Mouse (Mus musculus): ENCODE measurements around the gene Emilin2. TPM values are rescaled to one million over a fixed set of nuclear protein-coding genes. Genes with fewer than 3 reads are reported as not detected.
A peak's percentile ranks its signal among the peaks of the same experiment; 100 is the strongest.

Emilin2 gene
- polyA plus RNA-seq, 1 experiment: 2.6 TPM

DNA sequence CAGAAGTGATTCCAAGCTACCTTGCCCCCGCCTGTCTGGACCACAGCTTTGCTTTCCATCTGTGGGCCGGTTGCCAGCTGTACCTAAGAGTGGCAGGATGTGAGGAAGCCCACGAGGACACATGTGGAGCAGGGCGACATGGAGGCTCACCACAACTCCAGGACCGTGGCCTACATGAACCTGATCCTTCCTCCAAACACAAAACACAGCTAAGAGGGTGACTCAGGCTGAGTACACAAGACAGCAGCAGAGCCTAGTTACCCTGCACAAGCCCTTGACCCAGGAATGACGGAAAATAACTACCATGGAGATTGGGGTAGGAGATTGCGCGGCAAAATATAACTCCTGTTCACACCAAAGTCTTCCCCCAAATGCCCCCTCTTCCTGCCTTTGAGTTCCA lies 44.4 kb downstream of the Emilin2 start:
- no peak for TF ChIP-seq EP300 (IDR thresholded peaks at IDR 0.05; ENCODE audit: insufficient read depth, low read depth, low read length)
- TF ChIP-seq POLR2A (IDR thresholded peaks at IDR 0.05; ENCODE audit: insufficient read depth, low read length): no peak
- TF ChIP-seq CTCF (IDR thresholded peaks at IDR 0.05; ENCODE audit: low read depth, low read length): no peak
- no peaks in the 10 kb centered on the region for H3K27me3 ChIP-seq (ENCODE audit: control insufficient read depth, insufficient read depth, low read length, poor library complexity, severe bottlenecking)
- no peak overlapping the region for H3K9ac ChIP-seq (ENCODE audit: low read depth, poor library complexity, severe bottlenecking)
- no peak overlapping the region for H3K27ac ChIP-seq (ENCODE audit: insufficient read depth, low read length)
- no peaks in the 10 kb centered on the region for H3K9me3 ChIP-seq (replicated peaks; ENCODE audit: control insufficient read depth, insufficient read depth, low read length, poor library complexity, severe bottlenecking)
- H3K4me3 ChIP-seq (ENCODE audit: low read depth, low read length): no peak overlapping the region
- no peaks in the 10 kb centered on the region for H3K4me1 ChIP-seq (ENCODE audit: control insufficient read depth, insufficient read depth, low read length)
- H3K36me3 ChIP-seq (ENCODE audit: control insufficient read depth, insufficient read depth, low read length, poor library complexity, severe bottlenecking): no peaks in the 10 kb centered on the region

DNA sequence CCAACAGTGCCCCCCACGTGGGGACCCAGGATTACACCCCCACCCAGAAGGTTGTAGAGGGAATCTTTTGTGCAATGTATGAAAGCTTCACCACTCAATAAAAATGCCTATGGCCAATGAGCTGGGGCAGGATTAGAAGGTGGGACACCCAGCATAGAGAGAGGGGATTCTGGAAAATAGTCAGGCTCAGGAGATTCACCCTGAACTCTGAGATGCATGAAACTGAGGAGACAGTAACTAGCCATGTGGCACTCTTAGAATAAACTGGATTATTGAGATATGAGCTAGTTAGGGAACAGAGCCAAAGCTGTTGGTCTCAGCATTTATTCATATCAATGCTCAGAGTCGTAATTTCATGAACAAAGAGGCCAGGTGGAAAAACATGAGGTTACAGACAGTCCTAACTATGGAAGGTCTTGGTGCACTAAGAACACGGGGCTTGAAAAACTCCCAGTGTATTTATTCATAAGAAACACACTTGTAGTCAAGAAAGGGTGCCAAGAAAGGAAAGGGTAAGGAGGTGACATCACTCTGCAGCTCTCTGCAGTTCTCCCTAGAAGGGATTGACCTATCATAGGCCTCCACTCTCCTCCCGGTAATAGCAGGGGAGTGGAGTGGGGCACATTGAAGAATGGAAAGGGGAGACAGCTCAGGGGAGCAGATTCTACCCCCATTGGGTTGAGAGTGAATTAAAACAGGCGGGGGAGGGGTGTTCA lies 46.3 kb downstream of the Emilin2 start:
- TF ChIP-seq POLR2A (IDR thresholded peaks at IDR 0.05; ENCODE audit: insufficient read depth, low read length) (no peak), CTCF (IDR thresholded peaks at IDR 0.05; ENCODE audit: low read depth, low read length) (no peak), EP300 (IDR thresholded peaks at IDR 0.05; ENCODE audit: insufficient read depth, low read depth, low read length) (no peak)
- H3K27me3 ChIP-seq (ENCODE audit: control insufficient read depth, insufficient read depth, low read length, poor library complexity, severe bottlenecking): no peaks in the 10 kb centered on the region

GRCm38 (mm10) chr17:71264739-71265138 lies 47.0 kb downstream of the Emilin2 start:
- TF ChIP-seq POLR2A (IDR thresholded peaks at IDR 0.05; ENCODE audit: insufficient read depth, low read length) (no peak), EP300 (IDR thresholded peaks at IDR 0.05; ENCODE audit: insufficient read depth, low read depth, low read length) (no peak), CTCF (IDR thresholded peaks at IDR 0.05; ENCODE audit: low read depth, low read length) (no peak)
- H3K4me3 ChIP-seq (ENCODE audit: low read depth, low read length): no peak overlapping the region
- no peaks in the 10 kb centered on the region for H3K36me3 ChIP-seq (ENCODE audit: control insufficient read depth, insufficient read depth, low read length, poor library complexity, severe bottlenecking)
- H3K27ac ChIP-seq (ENCODE audit: insufficient read depth, low read length): no peak overlapping the region
- H3K9me3 ChIP-seq (replicated peaks; ENCODE audit: control insufficient read depth, insufficient read depth, low read length, poor library complexity, severe bottlenecking): no peaks in the 10 kb centered on the region
- no peak overlapping the region for H3K9ac ChIP-seq (ENCODE audit: low read depth, poor library complexity, severe bottlenecking)
- H3K4me1 ChIP-seq (ENCODE audit: control insufficient read depth, insufficient read depth, low read length): no peaks in the 10 kb centered on the region
- no peaks in the 10 kb centered on the region for H3K27me3 ChIP-seq (ENCODE audit: control insufficient read depth, insufficient read depth, low read length, poor library complexity, severe bottlenecking)

More for the DNA sequence above, 46.3 kb downstream of the Emilin2 start:
- H3K4me3 ChIP-seq (ENCODE audit: low read depth, low read length): no peak overlapping the region
- H3K27ac ChIP-seq (ENCODE audit: insufficient read depth, low read length): no peak overlapping the region
- no peaks in the 10 kb centered on the region for H3K9me3 ChIP-seq (replicated peaks; ENCODE audit: control insufficient read depth, insufficient read depth, low read length, poor library complexity, severe bottlenecking)
- H3K9ac ChIP-seq (ENCODE audit: low read depth, poor library complexity, severe bottlenecking): no peak overlapping the region
- H3K4me1 ChIP-seq (ENCODE audit: control insufficient read depth, insufficient read depth, low read length): no peaks in the 10 kb centered on the region
- H3K36me3 ChIP-seq (ENCODE audit: control insufficient read depth, insufficient read depth, low read length, poor library complexity, severe bottlenecking): no peaks in the 10 kb centered on the region

DNA sequence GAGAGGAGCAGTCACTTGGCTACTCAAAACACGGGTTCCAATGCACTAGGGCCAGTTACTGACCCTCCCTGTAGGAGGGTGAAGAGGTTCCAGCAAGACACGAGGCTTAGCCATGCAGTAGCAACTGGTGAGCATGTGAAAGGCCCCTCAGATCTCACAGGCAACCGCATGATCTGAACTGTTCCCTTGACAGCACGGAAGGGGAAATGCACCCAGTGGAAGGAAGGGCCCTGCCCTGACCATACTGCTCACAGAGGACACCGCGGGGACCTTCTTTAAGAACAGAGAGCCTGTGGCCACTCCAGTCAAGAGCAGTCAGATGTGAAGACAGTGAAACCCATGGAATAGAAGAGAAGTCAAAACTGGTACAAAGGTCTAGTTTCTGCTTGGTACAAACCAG lies 48.6 kb downstream of the Emilin2 start:
- H3K27ac ChIP-seq (ENCODE audit: insufficient read depth, low read length): no peak overlapping the region
- TF ChIP-seq EP300 (IDR thresholded peaks at IDR 0.05; ENCODE audit: insufficient read depth, low read depth, low read length): no peak
- no peaks in the 10 kb centered on the region for H3K9me3 ChIP-seq (replicated peaks; ENCODE audit: control insufficient read depth, insufficient read depth, low read length, poor library complexity, severe bottlenecking)
- no peaks in the 10 kb centered on the region for H3K27me3 ChIP-seq (ENCODE audit: control insufficient read depth, insufficient read depth, low read length, poor library complexity, severe bottlenecking)
- H3K36me3 ChIP-seq (ENCODE audit: control insufficient read depth, insufficient read depth, low read length, poor library complexity, severe bottlenecking): no peaks in the 10 kb centered on the region
- no peaks in the 10 kb centered on the region for H3K4me1 ChIP-seq (ENCODE audit: control insufficient read depth, insufficient read depth, low read length)
- H3K9ac ChIP-seq (ENCODE audit: low read depth, poor library complexity, severe bottlenecking): no peak overlapping the region
- H3K4me3 ChIP-seq (ENCODE audit: low read depth, low read length): no peak overlapping the region

DNA sequence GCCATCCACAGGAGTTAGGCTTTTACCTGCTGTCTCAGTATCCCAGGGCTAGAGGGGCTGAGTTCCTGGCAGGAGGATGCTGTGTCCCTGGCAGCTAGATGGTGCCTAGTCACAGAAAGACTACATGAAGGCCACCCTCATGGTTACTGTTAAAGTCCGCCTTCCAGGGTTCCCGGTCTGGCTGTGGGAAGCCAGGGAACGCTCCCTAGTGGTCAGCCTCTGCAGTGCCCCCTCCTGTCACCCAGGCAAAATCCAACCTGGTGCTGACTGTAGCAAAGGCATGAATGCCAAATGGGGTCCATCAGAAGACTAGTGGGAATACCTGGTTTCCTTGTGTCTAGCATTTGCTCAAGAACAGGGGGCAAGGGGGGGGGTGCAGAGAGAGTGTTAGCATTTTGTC lies 51.1 kb downstream of the Emilin2 start:
- Histone ChIP-seq H3K9me3 (replicated peaks; ENCODE audit: control insufficient read depth, insufficient read depth, low read length, poor library complexity, severe bottlenecking) (no peaks in the 10 kb centered on the region), H3K27me3 (ENCODE audit: control insufficient read depth, insufficient read depth, low read length, poor library complexity, severe bottlenecking) (no peaks in the 10 kb centered on the region), H3K4me1 (ENCODE audit: control insufficient read depth, insufficient read depth, low read length) (no peaks in the 10 kb centered on the region), H3K36me3 (ENCODE audit: control insufficient read depth, insufficient read depth, low read length, poor library complexity, severe bottlenecking) (no peaks in the 10 kb centered on the region), H3K4me3 (ENCODE audit: low read depth, low read length) (no peak overlapping the region), H3K9ac (ENCODE audit: low read depth, poor library complexity, severe bottlenecking) (no peak overlapping the region), H3K27ac (ENCODE audit: insufficient read depth, low read length) (no peak overlapping the region)
- TF ChIP-seq POLR2A (IDR thresholded peaks at IDR 0.05; ENCODE audit: insufficient read depth, low read length): no peak
- TF ChIP-seq CTCF (IDR thresholded peaks at IDR 0.05; ENCODE audit: low read depth, low read length): peak; percentile 46
- TF ChIP-seq EP300 (IDR thresholded peaks at IDR 0.05; ENCODE audit: insufficient read depth, low read depth, low read length): no peak

DNA sequence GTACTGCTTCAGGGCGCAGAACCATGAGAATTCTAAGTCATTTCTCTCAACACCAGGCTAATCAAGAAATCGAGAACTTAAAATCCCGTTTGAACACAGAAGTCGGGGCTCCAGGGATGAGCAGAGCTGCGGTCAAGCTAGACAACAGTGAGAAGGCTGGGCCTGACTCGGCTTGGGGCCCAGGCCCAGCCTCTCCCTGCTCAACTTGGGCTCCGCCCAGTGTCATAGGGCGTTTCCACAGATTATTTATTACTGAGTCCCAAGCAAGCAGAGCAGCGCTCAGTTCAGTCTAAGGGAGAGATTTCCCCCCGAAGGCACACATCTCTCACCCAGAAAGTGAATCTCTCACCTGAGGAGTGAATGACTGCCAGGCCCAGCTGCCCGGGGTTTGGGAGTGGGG lies 52.1 kb downstream of the Emilin2 start:
- Histone ChIP-seq H3K9ac (ENCODE audit: low read depth, poor library complexity, severe bottlenecking) (no peak overlapping the region), H3K4me3 (ENCODE audit: low read depth, low read length) (no peak overlapping the region), H3K27me3 (ENCODE audit: control insufficient read depth, insufficient read depth, low read length, poor library complexity, severe bottlenecking) (no peaks in the 10 kb centered on the region), H3K36me3 (ENCODE audit: control insufficient read depth, insufficient read depth, low read length, poor library complexity, severe bottlenecking) (no peaks in the 10 kb centered on the region), H3K27ac (ENCODE audit: insufficient read depth, low read length) (no peak overlapping the region), H3K9me3 (replicated peaks; ENCODE audit: control insufficient read depth, insufficient read depth, low read length, poor library complexity, severe bottlenecking) (no peaks in the 10 kb centered on the region), H3K4me1 (ENCODE audit: control insufficient read depth, insufficient read depth, low read length) (no peaks in the 10 kb centered on the region)
- TF ChIP-seq EP300 (IDR thresholded peaks at IDR 0.05; ENCODE audit: insufficient read depth, low read depth, low read length): no peak
- TF ChIP-seq CTCF (IDR thresholded peaks at IDR 0.05; ENCODE audit: low read depth, low read length): no peak
- TF ChIP-seq POLR2A (IDR thresholded peaks at IDR 0.05; ENCODE audit: insufficient read depth, low read length): no peak
